Mouse (Mus musculus): ENCODE data around the gene Ell.

Ell gene

DNA sequence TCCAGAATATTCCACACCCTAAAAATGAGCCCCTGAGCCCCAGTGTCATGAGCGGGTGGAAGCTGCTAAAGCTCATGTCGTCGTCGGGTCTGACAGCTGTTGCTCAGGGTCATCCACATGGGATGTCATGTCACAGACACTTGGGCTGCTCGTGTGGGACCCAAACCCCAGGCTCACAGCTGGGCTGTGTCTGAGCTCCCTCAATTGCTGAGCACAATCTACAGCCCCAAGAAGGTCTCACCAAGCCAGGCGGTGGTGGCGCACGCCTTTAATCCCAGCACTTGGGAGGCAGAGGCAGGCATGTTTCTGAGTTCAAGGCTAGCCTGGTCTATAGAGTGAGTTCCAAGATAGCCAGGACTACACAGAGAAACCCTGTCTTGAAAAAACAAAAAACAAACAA is 76.0 kb downstream of the Ell start:
- no peak for DNase-seq (ENCODE audit: low spot score)

DNA sequence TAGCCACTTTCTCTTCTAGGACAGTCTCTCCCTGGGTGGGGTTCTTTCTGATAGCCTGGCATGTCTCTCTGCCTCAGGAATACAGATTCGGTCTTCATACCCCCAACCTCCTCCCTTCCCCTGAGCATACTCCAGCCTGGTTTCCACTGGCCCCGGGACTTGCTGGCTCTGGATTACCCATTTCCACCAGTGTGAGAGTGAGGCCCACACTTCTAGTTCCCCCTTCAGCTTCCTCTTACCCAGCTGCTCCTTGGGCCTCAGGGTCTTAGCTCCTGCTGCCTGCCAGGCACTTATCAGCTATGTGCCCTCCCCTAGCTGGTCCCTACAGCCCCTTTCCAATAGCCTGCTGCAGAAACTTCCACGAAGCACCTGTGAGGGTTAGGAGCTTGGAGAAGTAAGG is 76.6 kb downstream of the Ell start, which contains the start of gene Lrrc25:
Gene Lrrc25 (plus strand): TSS at position 262 of the 400 bp plus-strand sequence.
- DNase-seq (ENCODE audit: low spot score), result no peak

DNA sequence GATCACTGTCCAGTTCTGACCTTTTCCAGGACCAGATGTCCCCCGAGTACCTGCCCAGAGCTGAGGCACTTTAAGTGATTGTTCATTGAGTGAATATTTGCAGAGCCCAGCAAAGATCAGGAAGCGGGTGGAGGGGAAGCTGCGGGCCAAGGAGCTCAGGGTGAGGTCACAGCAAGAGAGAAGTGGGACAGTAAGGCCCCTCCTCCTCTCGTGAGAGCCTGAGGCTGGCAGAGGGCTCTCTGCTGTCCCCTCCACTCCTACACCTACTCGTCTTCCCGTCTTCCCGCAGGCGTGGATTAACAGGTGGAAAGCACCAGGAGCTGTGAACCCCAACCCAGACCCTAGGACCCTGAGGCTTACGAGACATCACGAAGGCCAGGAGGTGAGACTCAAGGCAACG is 77.4 kb downstream of the Ell start:
- no peak for DNase-seq (ENCODE audit: low spot score)

DNA sequence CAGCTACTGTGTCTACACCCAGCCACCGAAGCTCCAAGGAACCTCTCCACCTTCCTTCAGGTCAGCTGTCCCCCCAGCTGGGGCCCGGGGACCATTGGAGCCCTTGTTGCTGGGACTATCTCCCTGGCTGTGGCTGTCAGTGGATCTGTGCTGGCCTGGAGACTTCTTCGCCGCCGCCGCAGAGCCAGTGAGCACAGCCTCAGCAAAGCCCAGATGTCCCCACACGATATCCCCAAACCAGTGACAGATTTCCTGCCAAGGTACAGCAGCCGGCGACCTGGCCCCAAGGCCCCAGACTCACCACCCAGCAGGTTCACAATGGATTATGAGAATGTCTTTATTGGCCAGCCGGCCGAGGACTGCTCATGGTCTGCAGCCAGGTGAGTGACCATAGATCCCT is 78.7 kb downstream of the Ell start:
- no peak for DNase-seq (ENCODE audit: low spot score)

DNA sequence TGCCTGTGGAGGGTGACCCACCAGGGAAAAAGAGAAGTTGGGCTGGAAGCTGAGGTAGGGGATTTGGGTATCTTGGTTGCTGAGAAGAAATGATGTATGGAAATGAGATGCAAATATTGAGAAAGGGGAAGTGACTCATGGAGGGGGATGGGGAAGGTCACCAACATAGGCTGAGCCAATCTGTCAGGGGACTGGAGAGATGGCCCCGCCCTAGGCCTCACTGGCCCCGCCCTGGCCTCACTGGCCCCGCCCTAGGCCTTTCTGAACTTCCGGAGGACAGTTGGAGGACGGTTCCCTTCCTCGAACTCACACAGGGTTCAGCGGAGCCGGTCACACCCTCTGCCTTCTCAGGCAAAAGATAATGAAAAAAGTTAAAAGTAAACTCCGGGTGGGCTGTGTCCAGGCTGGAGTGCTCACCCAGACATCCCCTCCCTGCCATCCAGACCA is 79.7 kb downstream of the Ell start:
- no peak for DNase-seq (ENCODE audit: low spot score)

DNA sequence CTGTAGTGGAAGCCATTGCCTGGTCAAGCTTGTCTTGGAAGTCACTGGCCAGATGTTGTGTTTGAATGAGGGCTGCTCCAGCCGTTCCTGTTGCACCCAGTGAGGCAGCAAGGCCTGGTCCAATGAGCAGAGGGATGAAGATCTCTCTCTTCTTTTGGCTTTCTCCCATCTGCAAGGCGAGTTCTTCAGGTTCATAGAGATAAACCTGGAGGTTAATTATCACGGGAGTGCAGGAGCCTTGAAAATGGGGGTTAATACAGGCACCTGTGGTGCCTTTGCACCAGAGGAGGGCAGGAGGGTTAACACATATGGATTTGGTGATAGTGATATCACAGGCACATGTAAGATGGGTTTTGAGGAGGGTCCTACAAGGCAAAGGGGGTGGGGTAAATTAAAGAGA is 83.0 kb downstream of the Ell start:
- DNase-seq (ENCODE audit: low spot score), result no peak

DNA sequence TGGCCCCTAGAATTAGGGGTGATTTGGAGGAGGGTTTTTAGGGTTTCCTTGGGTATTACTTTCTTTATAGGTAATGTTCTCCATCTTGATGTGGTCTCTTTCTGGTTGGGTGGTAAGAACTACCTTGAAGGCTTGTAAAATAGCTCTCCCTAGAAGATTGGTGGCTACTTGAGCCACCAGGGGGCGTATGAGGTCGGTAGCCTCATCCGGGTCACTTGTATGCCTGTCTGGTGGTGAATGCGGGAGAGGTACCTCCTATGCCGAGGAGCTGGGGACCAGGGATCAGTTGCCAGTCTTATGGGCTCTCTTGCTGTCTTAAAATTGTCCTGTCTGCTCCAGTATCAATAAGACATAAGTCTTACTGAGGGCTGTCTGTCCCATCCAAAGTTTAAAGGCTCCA is 85.8 kb downstream of the Ell start:
- DNase-seq (ENCODE audit: low spot score), result no peak

DNA sequence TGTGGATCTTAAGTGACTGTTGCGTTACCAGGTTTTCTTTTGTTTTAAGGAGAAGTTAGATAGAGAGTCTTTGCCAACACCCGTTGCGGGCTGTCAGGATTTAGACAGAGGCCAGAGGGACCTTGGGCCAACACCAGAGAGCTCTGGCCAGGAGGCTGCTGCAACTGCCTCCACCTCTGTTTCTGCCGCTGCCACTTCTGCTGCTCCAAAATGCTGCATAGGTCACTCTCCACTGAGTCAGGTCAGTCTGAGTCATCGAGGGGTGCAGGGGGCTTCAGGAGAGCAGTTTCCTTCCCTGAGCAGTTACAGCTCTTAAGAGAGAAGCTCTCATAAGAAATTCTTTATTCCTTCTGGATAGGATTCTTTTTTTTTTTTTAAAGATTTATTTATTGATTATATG is 87.8 kb downstream of the Ell start:
- DNase-seq (ENCODE audit: low spot score), result no peak

DNA sequence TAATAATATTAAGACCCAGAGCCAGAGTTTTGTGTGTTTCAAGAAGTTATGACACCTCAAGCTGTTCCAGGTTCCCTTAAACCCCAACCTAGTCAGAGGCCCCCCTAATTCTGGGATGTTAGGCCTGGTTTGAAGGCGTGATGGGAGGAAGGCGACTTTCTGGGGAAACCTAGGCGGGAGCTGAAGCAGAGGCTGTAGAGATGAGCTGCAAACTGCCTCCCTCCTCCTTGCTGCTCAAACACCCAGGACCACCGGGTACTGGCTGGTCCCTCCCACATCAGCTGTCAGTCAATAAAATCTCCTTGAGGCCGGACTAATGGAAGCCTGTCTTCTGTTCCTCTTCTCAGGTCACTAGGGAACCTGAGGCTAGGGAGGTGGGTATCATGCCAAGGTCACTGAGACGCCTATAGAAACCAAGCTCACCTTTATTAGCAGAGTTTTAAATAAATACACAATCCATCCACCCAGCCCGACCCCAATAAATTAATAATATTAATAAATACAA is 89.8 kb downstream of the Ell start:
- no peak for DNase-seq (ENCODE audit: low spot score)

DNA sequence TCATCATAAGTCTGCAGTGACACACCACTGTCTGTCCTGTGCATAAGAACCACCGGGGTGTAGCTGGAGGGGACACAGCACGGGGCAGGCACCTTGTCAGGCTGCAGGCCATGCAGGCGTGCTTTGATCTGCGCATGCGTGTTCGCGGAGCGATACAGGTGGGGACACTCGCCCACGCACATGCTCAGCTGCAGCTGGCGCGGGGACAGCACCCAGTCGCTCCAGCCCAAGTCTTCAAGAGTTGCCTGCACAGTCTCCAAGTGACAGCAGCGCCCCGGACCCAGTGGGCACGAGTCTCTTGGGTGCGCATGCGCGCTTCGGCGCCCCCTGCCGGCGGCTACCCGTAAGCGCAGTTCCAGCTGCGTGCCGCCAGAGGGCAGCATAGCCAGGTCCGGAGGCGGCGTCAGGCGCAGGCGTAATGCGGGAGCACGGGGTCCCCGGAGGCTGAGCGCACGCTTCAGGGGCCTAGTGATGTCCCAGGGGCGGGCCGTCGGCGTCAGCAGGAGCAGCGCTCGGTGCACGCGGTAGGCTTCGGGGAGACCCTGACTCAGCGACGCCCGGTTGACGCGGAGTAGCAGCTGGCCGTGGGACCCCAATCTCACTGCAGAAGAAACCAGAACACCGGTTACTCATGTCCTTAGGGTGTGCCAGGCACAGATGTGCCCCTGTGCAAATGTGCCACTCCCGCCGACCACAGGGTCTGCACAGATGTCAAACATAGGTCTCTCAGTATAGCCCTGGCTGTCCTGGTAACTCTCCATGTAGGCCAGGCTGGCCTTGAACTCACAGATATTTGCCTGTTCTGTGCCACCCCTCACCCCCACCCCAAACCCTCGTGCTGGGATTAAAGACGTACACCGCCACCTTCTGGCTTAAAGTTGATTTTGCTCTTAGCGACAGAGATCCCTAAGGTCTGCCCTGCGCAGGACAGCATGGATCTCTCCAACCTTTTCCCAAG is 90.6 kb downstream of the Ell start:
- DNase-seq (ENCODE audit: low spot score), result peak; percentile 91

DNA sequence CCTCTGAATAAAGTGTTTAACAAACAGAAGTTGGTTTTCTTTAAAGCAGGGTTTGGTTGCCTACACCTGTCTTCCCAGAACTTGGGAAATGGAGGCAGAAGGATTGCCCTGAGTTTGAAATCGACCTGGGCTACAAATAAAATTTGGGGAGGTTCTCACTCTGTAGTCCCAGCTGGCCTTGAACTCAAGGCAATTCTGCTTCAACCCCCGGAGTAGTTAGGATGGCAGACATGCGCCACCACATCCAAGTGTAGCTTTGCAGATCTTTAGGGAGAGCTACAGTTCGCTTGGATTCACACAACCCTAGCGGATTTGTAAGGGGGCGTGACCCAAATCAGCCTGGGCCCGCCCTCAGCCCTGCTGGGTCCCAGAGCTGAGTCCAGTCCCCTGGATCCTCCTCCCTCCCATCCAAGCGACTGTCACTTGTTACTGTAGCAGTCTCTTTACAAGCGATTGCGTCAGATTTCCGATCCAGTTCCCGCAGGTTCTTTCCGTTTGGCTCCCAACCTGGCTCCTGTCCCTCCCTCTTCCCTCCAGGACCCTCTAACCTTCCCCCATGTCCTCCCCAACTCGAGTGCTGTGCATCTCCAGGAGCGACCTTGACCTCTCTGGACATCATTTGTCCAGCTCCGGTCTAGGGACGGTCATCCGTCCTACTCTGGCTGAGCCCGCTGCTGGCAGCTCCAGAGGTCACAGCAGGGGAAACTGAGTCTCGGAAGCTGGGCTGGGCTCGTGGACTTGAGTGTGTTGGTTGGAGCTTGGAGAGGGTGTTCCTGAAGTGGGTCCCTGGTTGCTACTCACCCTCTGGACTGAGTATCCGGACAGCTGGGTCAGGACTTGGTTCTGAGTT is 91.5 kb downstream of the Ell start:
- no peak for DNase-seq (ENCODE audit: low spot score)

DNA sequence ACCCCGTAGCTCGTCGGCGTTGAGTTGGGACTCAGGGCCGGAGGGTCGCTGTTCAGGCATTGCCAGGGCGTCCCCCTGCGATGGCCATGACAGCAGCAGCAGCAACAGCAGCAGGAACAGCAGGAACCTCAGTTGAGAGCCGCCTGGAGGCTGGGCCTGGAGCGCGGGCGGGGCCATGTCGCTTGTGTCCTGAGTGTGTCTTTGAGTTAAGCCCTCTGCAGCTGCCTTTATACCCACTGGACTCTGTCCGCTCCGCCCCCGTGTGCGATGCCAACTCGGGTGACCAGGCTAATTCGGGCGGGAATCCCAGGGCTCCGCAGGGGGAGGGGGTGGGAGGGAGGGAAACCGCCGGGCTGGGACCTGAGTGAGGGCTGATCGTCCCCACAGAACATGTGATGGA is 92.2 kb downstream of the Ell start:
- no peak for DNase-seq (ENCODE audit: low spot score)

DNA sequence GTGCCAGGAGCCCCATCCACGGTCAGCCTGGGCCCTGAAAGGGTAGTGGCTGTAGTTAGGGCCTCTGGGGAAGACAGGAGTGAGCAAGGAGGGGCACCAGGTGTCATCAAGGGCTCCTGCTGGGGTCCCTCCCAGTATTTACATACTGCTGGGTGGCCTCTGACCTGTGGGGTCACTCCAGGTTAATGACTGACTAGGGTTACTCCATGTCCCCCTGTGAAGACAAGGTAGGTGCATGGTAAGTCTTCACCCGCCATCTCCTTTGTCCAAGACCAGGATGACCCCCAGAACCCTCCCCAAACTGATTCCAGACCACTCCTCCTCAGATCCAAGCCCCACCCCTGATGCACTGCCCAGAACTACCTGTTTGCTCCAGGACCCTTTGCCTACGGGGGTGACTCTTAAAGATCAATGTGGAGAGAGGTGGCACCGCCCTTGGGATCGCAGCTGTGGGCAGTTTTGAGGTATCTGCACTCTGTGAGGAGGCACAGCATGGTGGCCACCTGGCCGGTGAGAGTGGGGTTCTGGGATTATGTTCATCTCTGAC is 93.2 kb downstream of the Ell start, which contains the start of gene Gdf15:
Gene Gdf15 (minus strand): TSS at position 111 of the 547 bp plus-strand sequence.
- no peak for DNase-seq (ENCODE audit: low spot score)

DNA sequence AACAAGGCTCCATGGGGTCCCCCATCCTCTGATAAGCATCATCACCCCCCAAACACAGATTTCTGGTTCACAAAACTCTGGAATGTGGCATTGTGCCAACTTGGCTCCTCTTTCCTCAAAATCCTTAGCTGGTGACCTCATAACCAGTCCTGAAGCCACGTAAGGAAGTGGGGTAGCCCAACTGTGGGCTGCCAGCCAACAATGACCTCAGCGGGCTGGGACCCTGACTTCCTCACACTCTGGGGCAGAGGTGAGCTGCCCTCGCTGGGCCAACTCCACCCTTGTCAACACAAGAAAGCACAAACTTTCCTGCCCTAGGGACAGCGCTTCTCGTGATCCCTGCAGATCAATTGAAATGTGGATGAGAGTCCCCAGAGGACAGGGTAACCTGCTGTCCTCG is 94.8 kb downstream of the Ell start:
- peak; percentile 39 for DNase-seq (ENCODE audit: low spot score)

DNA sequence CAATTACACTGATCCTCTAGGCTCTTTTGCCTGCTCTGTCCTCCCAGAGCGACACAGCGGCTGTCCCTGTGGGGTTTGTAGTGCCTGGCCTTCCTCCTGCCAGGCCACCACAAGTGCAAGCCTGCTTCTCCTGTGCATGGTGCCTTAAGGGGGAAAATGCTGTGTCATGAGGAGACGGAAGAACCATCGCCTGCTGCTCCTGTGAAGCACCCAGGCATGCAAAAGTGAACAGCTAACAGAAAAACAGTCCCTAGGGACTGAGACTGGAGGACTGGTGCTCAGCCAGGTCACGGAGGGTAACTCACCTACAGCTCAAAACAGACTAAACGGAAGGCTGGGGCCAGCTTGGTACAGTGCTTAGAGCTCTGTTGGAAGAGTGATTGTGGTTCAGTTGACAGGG is 96.3 kb downstream of the Ell start:
- no peak for DNase-seq (ENCODE audit: low spot score)

DNA sequence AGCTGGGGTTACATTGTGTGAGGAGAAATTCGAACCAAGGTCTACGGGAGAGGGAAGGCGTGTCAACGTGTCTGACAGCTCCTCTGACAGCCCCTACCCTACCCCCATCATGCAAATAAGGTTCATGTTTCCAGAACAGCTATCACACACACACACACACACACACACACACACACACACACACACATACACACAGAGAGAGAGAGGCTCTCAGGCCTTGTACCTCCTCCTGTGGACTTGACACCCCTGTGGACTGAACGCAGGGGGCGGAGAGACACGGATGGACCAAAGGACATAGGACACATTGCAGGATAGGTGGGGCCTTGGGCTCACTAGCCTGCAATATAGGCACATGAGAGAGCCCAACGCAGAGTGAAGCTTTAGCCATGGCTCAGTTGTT is 97.6 kb downstream of the Ell start:
- no peak for DNase-seq (ENCODE audit: low spot score)

DNA sequence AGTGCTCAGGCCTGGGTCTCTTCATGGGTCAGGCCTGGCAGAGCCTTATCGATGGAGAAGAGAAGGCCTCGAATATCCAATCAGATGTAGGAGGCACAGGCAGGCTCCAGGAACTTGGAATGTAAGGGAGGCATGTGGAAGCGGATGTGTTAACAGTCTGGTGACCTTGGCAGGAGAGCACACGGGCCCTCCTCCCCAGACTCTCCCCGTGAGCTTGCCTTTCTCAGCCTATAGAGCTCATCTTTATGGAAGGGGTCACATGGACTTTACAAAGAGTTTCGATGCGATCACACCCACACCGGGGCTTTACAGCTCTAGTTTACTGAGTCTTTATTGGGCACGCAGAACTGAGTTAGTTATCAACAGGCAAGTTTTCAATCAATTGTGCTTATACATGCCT is 99.5 kb downstream of the Ell start:
- DNase-seq (ENCODE audit: low spot score), result no peak
